Mouse (Mus musculus): ENCODE data around the gene Whamm. TPM values are rescaled to one million over a fixed set of nuclear protein-coding genes. Genes with fewer than 3 reads are reported as not detected.

Gene Whamm
- polyA plus RNA-seq, 1 experiment from 2014 or later, result 7.6 TPM

DNA sequence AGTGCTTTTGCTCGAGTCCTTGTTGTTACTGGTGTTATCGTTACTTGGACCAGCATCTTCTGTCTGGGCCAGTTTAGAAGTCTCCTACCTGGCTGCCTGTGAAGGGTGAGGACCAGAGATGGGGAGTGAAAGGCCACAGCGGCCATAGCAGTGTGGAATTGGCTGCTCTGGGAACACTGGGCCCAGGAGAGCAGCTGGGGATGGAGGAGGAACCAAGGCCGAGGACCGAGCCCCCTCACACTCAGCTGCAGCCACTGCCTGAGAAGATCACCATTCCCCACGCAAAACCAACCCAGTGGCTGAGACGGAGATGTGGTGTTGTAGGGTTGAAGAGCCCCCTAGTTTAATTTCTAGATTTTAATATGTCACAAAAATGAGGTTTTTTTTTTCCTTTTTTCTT is 6.3 kb upstream of the Whamm start:
- H3K36me3 ChIP-seq, result 0 out of 2 replicates have a peak, but pooled peaks cover 1% of the 10 kb centered on the region
- WGBS, result 72% methylated on average over 7 of the region's 7 CpGs
- ATAC-seq (ENCODE audit: insufficient number of reproducible peaks, low FRiP score), result no peak
- H3K9ac ChIP-seq, result peak overlapping the region; percentile 65
- no peaks in the 10 kb centered on the region for H3K27me3 ChIP-seq (replicated peaks)
- H3K27ac ChIP-seq (ENCODE audit: poor library complexity, severe bottlenecking), result peak overlapping the region; percentile 62
- H3K4me1 ChIP-seq (replicated peaks), result peaks cover 51% of the 10 kb centered on the region
- peak overlapping the region; percentile 80 for H3K4me2 ChIP-seq
- H3K9me3 ChIP-seq (replicated peaks), result no peaks in the 10 kb centered on the region
- H3K4me3 ChIP-seq, result peak overlapping the region; percentile 49

- 47% methylated on average over 7 of the region's 7 CpGs for WGBS
- H3K9ac ChIP-seq, result peak overlapping the region; percentile 81
- no peaks in the 10 kb centered on the region for H3K27me3 ChIP-seq (replicated peaks)
- no peak for ATAC-seq (ENCODE audit: insufficient number of reproducible peaks, low FRiP score)
- peak overlapping the region; percentile 49 for H3K4me3 ChIP-seq
- peaks cover 50% of the 10 kb centered on the region for H3K4me1 ChIP-seq (replicated peaks)
- H3K4me2 ChIP-seq, result peak overlapping the region; percentile 80
- no peaks in the 10 kb centered on the region for H3K36me3 ChIP-seq
- H3K27ac ChIP-seq (ENCODE audit: poor library complexity, severe bottlenecking), result peak overlapping the region; percentile 93
- no peaks in the 10 kb centered on the region for H3K9me3 ChIP-seq (replicated peaks)
These were observed 5.5 kb upstream of the Whamm start for GRCm38 (mm10) chr7:81565381-81566055.

DNA sequence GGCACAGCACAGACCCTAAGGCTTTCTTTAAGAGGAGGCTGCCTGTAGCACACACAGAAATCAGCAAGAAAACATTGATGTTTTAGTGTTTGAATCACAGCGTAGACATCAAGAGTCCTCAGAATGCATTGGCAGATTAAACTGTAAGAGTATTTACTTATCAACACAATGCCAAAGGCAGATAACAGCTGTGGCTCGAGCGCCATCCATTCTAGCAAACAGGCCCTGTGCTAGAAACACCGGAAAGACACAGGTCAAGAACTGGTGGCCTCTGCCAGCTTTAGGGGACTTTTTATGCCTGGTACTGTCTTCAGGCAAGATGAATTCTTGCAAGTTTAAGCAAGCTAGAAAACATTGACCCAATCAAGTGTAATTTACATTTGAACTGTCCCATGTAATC is 4.7 kb upstream of the Whamm start:
- Histone ChIP-seq H3K4me2 (peak overlapping the region; percentile 80), H3K27me3 (replicated peaks) (no peaks in the 10 kb centered on the region), H3K9me3 (replicated peaks) (no peaks in the 10 kb centered on the region), H3K36me3 (no peaks in the 10 kb centered on the region), H3K4me1 (replicated peaks) (peaks cover 42% of the 10 kb centered on the region), H3K27ac (ENCODE audit: poor library complexity, severe bottlenecking) (peak overlapping the region; percentile 93), H3K9ac (peak overlapping the region; percentile 76), H3K4me3 (peak overlapping the region; percentile 49)
- ATAC-seq (ENCODE audit: insufficient number of reproducible peaks, low FRiP score), result no peak
- WGBS, result 27% methylated on average over 4 of the region's 4 CpGs

GRCm38 (mm10) chr7:81566892-81567291 is 4.2 kb upstream of the Whamm start, which contains the start of gene Fsd2:
Fsd2 (minus strand) TSS chr7:81566944.
- peak within 1 kb of the TSS; percentile 93 for H3K27ac ChIP-seq (ENCODE audit: poor library complexity, severe bottlenecking)
- ATAC-seq (ENCODE audit: insufficient number of reproducible peaks, low FRiP score), result peak; percentile 41
- peak within 1 kb of the TSS; percentile 49 for H3K4me3 ChIP-seq
- no peaks in the 10 kb centered on the region for H3K36me3 ChIP-seq
- peak within 1 kb of the TSS; percentile 80 for H3K4me2 ChIP-seq
- H3K9me3 ChIP-seq (replicated peaks), result no peaks in the 10 kb centered on the region
- peak within 1 kb of the TSS; percentile 81 for H3K9ac ChIP-seq
- no peaks in the 10 kb centered on the region for H3K27me3 ChIP-seq (replicated peaks)
- 44% methylated on average over 9 of the region's 9 CpGs for WGBS
- peaks cover 41% of the 10 kb centered on the region for H3K4me1 ChIP-seq (replicated peaks)

GRCm38 (mm10) chr7:81567396-81567795 is 3.7 kb upstream of the Whamm start:
- H3K4me1 ChIP-seq (replicated peaks), result peaks cover 46% of the 10 kb centered on the region
- peak overlapping the region; percentile 93 for H3K27ac ChIP-seq (ENCODE audit: poor library complexity, severe bottlenecking)
- H3K9ac ChIP-seq, result 0 out of 2 replicates have a peak overlapping the region, but pooled peaks have one; percentile 59

GRCm38 (mm10) chr7:81569851-81570250 is 1.2 kb upstream of the Whamm start:
- ATAC-seq (ENCODE audit: insufficient number of reproducible peaks, low FRiP score), result no peak
- Histone ChIP-seq H3K4me3 (no peak overlapping the region), H3K27ac (ENCODE audit: poor library complexity, severe bottlenecking) (0 out of 2 replicates have a peak overlapping the region, but pooled peaks have one; percentile 95), H3K36me3 (peaks cover 1% of the 10 kb centered on the region), H3K9ac (no peak overlapping the region), H3K4me2 (no peak overlapping the region), H3K27me3 (replicated peaks) (no peaks in the 10 kb centered on the region), H3K4me1 (replicated peaks) (peaks cover 41% of the 10 kb centered on the region), H3K9me3 (replicated peaks) (no peaks in the 10 kb centered on the region)
- WGBS, result 89% methylated on average over 1 of the region's 1 CpGs

More at GRCm38 (mm10) chr7:81567396-81567795, 3.7 kb upstream of the Whamm start:
- Histone ChIP-seq H3K4me3 (no peak overlapping the region), H3K9me3 (replicated peaks) (no peaks in the 10 kb centered on the region), H3K4me2 (peak overlapping the region; percentile 80; the same call in 1 of the 2 replicates), H3K36me3 (no peaks in the 10 kb centered on the region), H3K27me3 (replicated peaks) (no peaks in the 10 kb centered on the region)
- no peak for ATAC-seq (ENCODE audit: insufficient number of reproducible peaks, low FRiP score)
- 75% methylated on average over 5 of the region's 5 CpGs for WGBS

GRCm38 (mm10) chr7:81570271-81570670 is 795 bp upstream of the Whamm start:
- no peak overlapping the region for H3K9ac ChIP-seq
- H3K36me3 ChIP-seq, result peaks cover 6% of the 10 kb centered on the region
- no peak for ATAC-seq (ENCODE audit: insufficient number of reproducible peaks, low FRiP score)
- no peaks in the 10 kb centered on the region for H3K27me3 ChIP-seq (replicated peaks)
- H3K4me1 ChIP-seq (replicated peaks), result peaks cover 41% of the 10 kb centered on the region
- WGBS, result 86% methylated on average over 3 of the region's 3 CpGs
- peak overlapping the region; percentile 95 for H3K27ac ChIP-seq (ENCODE audit: poor library complexity, severe bottlenecking)
- H3K4me2 ChIP-seq, result no peak overlapping the region
- no peaks in the 10 kb centered on the region for H3K9me3 ChIP-seq (replicated peaks)
- no peak overlapping the region for H3K4me3 ChIP-seq

GRCm38 (mm10) chr7:81570752-81571107 is 336 bp upstream of the Whamm start:
- peak; percentile 16 for ATAC-seq (ENCODE audit: insufficient number of reproducible peaks, low FRiP score)
- peak overlapping the region; percentile 82 for H3K4me2 ChIP-seq
- H3K4me3 ChIP-seq, result peak overlapping the region; percentile 90
- 3% methylated on average over 5 of the region's 5 CpGs for WGBS
- H3K27me3 ChIP-seq (replicated peaks), result no peaks in the 10 kb centered on the region
- H3K9me3 ChIP-seq (replicated peaks), result no peaks in the 10 kb centered on the region
- peaks cover 38% of the 10 kb centered on the region for H3K4me1 ChIP-seq (replicated peaks)
- H3K9ac ChIP-seq, result no peak overlapping the region
- H3K36me3 ChIP-seq, result peaks cover 9% of the 10 kb centered on the region
- peak overlapping the region; percentile 95 for H3K27ac ChIP-seq (ENCODE audit: poor library complexity, severe bottlenecking)

DNA sequence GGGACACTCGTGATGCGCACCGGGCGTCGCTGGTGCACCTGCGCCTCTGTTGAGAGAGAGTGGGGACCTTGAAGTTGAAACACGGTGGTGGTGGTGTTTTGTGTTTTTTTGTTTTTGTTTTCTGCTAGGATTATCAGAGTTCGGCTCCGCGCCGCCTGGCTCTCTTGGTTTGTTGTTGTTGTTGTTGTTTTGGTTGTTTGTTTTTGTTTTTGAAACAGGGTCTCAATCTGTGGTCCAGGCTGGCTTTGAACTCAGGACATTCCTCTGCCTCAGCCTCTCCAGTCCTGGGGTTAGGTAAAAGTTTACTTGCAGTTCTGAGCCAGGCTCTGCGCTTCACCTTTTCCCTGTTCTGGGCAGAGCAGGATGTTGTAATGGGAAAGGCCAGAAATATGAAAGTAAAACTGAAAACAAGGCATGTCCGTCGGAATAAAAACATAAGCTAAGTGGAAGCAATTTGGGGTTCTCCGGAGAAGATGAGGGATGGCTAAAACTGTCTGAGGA is 925 bp downstream of the Whamm start:
- Histone ChIP-seq H3K27ac (ENCODE audit: poor library complexity, severe bottlenecking) (peak overlapping the region; percentile 95), H3K9me3 (replicated peaks) (no peaks in the 10 kb centered on the region), H3K4me1 (replicated peaks) (peaks cover 37% of the 10 kb centered on the region), H3K4me3 (peak overlapping the region; percentile 90), H3K4me2 (peak overlapping the region; percentile 82), H3K36me3 (peaks cover 16% of the 10 kb centered on the region), H3K27me3 (replicated peaks) (no peaks in the 10 kb centered on the region), H3K9ac (peak overlapping the region; percentile 96)
- WGBS, result 17% methylated on average over 15 of the region's 15 CpGs
- ATAC-seq (ENCODE audit: insufficient number of reproducible peaks, low FRiP score), result no peak

DNA sequence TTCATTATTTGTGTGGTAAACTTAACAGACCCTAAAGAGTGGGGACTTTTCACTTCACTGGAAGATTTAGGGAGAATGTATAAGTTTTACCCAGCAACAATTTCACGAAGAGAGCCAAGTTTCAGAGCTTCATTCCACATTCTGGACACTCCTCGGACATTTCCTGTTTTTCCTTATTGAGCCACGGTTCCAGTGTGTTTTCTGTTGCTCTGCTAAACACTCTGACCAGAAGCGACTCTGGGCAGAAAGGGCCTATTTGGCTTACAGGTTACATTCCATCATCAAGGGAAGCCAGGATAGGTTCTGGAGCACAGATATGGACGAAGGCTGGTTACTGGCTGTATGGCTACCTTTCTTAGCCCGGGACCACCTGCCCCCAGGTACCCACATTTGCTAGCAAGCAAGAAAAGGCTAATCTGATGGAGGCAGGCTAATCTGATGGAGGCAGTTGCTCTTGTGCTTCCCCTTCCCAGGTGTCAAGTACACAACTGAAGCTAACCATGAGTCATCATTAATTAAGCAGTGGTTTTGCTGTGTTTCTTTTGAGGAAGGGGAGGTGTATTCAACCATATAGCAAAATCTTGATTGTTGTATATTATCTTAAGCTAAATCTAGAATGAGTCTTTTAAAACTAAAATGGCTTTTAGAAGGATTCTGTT is 1.7 kb downstream of the Whamm start:
- no peak for ATAC-seq (ENCODE audit: insufficient number of reproducible peaks, low FRiP score)
- 49% methylated on average over 6 of the region's 6 CpGs for WGBS
- Histone ChIP-seq H3K9me3 (replicated peaks) (no peaks in the 10 kb centered on the region), H3K27me3 (replicated peaks) (no peaks in the 10 kb centered on the region), H3K4me3 (peak overlapping the region; percentile 90), H3K4me1 (replicated peaks) (peaks cover 31% of the 10 kb centered on the region), H3K36me3 (peaks cover 24% of the 10 kb centered on the region), H3K27ac (ENCODE audit: poor library complexity, severe bottlenecking) (peak overlapping the region; percentile 44), H3K9ac (peak overlapping the region; percentile 96), H3K4me2 (peak overlapping the region; percentile 82)

DNA sequence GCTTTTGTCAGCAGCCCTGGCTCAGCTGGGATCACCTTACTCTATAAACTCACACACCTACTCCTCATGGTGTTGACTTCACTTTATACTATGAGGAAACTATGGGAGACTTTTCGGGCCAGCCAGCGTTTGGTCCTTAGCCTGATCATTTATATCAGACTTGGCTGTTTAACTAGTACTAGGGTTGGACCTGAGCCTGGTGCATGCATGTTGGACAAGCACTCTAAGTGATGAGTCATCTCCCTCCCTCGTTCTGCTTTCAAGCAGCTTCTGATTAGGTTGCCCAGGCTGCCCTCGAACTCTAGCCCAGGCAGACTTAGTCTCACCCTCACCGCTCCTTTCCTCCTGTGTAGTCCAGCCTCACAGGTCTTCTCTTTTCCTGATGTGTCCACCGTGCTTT is 2.3 kb downstream of the Whamm start:
- Histone ChIP-seq H3K27me3 (replicated peaks) (no peaks in the 10 kb centered on the region), H3K4me2 (no peak overlapping the region), H3K9me3 (replicated peaks) (no peaks in the 10 kb centered on the region), H3K4me3 (no peak overlapping the region), H3K36me3 (peaks cover 30% of the 10 kb centered on the region), H3K9ac (0 out of 2 replicates have a peak overlapping the region, but pooled peaks have one; percentile 20), H3K4me1 (replicated peaks) (peaks cover 27% of the 10 kb centered on the region), H3K27ac (ENCODE audit: poor library complexity, severe bottlenecking) (no peak overlapping the region)
- no peak for ATAC-seq (ENCODE audit: insufficient number of reproducible peaks, low FRiP score)
- 74% methylated on average over 6 of the region's 6 CpGs for WGBS

Measured in heart, embryonic 12.5 days (tissue).